Mouse (Mus musculus) heart, adult 2 months (tissue): ENCODE measurements at regions not wholly inside any gene's neighbourhood (a gene's known extent, or its start where the extent isn't known, plus 50 kb on each side); places are given as distances from the start of the nearest gene placed in this dataset.

Source experiments
- CTCF ChIP-seq: fragments of 200-600 bp; IDR thresholded peaks from 2 replicates; pipeline ENCODE4 v1.8.1; 2022; ENCODE audit warnings: antibody characterized with exemption, mild to moderate bottlenecking, moderate library complexity
- EP300 ChIP-seq: fragments of 200-500 bp; IDR thresholded peaks from 2 replicates; pipeline ENCODE4 v1.6.1; 2011; ENCODE audit warnings: low read depth, low read length, control low read depth; ENCODE audit not compliant: insufficient read depth
- POLR2A ChIP-seq: fragments of 200-500 bp; IDR thresholded peaks from 2 replicates; pipeline ENCODE4 v1.6.1; 2011; ENCODE audit warnings: mild to moderate bottlenecking, low read depth, low read length, control low read depth; ENCODE audit not compliant: insufficient read depth

DNA sequence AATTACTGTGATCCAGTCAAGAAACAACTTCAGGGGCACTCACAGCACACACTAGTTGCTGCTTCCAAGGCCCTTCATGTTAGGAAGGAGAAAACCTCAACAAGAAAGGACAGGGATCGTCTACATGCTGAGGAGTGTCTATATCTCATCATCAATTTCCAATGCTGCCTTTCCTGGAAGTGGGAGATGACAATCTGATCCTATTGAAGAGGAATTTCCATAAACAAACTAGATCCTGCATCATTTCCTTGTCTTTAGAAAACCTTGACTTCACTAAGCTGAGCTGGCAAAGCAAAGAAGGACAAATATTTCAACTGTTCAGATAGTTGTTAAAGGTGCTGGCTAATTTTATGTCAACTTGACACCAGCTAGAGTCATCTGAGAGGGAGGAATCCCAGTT, 83.5 kb upstream of the Rapgef5 start:
- TF ChIP-seq CTCF (no peak), POLR2A (no peak), EP300 (no peak)
